Mouse (Mus musculus) bone marrow, adult 2 months (tissue): ENCODE measurements at regions not wholly inside any gene's neighbourhood (a gene's known extent, or its start where the extent isn't known, plus 50 kb on each side); places are given as distances from the start of the nearest gene placed in this dataset.

Experiments
- CTCF ChIP-seq: fragments of 200-500 bp; IDR thresholded peaks from 2 replicates; pipeline ENCODE4 v1.5.1; 2011; ENCODE audit warnings: low read length, control low read depth; ENCODE audit not compliant: control insufficient read depth, insufficient read depth
- POLR2A ChIP-seq: fragments of 200-500 bp; IDR thresholded peaks from 2 replicates; pipeline ENCODE4 v1.6.1; 2011; ENCODE audit warnings: low read depth, mild to moderate bottlenecking, control low read depth, low read length, borderline replicate concordance; ENCODE audit not compliant: control insufficient read depth

GRCm38 (mm10) chr4:110127941-110128520 lies 150.2 kb downstream of the Dmrta2 start:
- TF ChIP-seq POLR2A (no peak), CTCF (no peak)
